Mouse (Mus musculus) neural tube, embryonic 15.5 days (tissue): ENCODE measurements around the gene Olfr628. TPM values are rescaled to one million over a fixed set of nuclear protein-coding genes. Genes with fewer than 3 reads are reported as not detected.
"Not testable (repeated sequence)": the region's sequence is repeated elsewhere in the genome, so short reads cannot be mapped to it uniquely, and the experiment has no call there.

Source experiments
- ATAC-seq: fragments of 200-750 bp; cut with Nextera tagmentation; 2 replicates; pipeline ENCODE4 v1.8.0; 2017; ENCODE audit warnings: mild to moderate bottlenecking, moderate TSS enrichment, moderate library complexity; ENCODE audit not compliant: low FRiP score
- H3K27ac ChIP-seq: fragments of 300-500 bp; sonication (generic); replicated peaks from 2 replicates; pipeline ENCODE4 v1.5.1; 2015; ENCODE audit warnings: mild to moderate bottlenecking, inconsistent platforms
- H3K27me3 ChIP-seq: fragments of 300-500 bp; sonication (generic); replicated peaks from 2 replicates; pipeline ENCODE4 v1.6.1; 2015; ENCODE audit warnings: inconsistent platforms
- H3K36me3 ChIP-seq: fragments of 300-500 bp; sonication (generic); 2 replicates; pipeline ENCODE4 v1.6.1; 2015; ENCODE audit warnings: inconsistent platforms
- H3K4me1 ChIP-seq: fragments of 300-500 bp; sonication (generic); 2 replicates; pipeline ENCODE4 v1.6.1; 2015; ENCODE audit warnings: inconsistent platforms
- H3K4me2 ChIP-seq: fragments of 300-500 bp; sonication (generic); 2 replicates; pipeline ENCODE4 v1.6.1; 2015; ENCODE audit warnings: inconsistent platforms, mild to moderate bottlenecking, moderate library complexity
- H3K4me3 ChIP-seq: fragments of 300-500 bp; sonication (generic); replicated peaks from 2 replicates; pipeline ENCODE4 v1.5.1; 2015; ENCODE audit warnings: mild to moderate bottlenecking, inconsistent platforms
- H3K9ac ChIP-seq: fragments of 300-500 bp; sonication (generic); replicated peaks from 2 replicates; pipeline ENCODE4 v1.6.1; 2015; ENCODE audit warnings: mild to moderate bottlenecking, inconsistent platforms
- H3K9me3 ChIP-seq: fragments of 300-500 bp; sonication (generic); replicated peaks from 2 replicates; pipeline ENCODE4 v1.6.1; 2016; ENCODE audit warnings: inconsistent platforms
- WGBS: fragments of 180-500 bp; shearing (Covaris S2); methylation state at CpG from one replicate; pipeline ENCODE4 v1.1.7; 2015; ENCODE audit warnings: mixed read lengths; 5-methylcytosine and 5-hydroxymethylcytosine counted together
- polyA plus RNA-seq: library from polyadenylated mRNA; unstranded; fragments of >200 nt; fragmentation: Nextera tagmentation; extraction: Ambion mirVana; gene quantifications from 2 replicates; pipeline ENCODE4 v1.2.1, GENCODE M21; 2015

Olfr628 gene
- not detected in 2 replicates for polyA plus RNA-seq

DNA sequence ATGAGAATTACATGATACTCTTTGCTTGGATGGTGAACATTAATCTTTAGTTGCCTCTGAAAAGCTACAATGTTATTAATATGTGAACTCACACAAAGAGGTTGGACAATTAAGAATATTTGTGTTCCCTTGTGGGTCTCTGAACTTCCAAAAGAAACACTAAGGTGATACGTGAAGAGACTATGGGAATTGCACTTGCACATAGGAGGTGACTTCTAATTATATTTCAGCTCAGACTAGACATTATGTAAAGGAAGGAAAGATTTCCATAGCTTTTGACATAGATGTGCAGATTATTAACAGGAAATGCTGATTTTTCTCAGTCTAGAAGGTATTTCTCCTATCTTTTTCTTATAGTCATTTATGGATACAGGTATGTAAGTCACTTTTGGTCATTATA, at the start of gene Olfr628:
Gene Olfr628, plus strand, starts transcription at position 301 of the 400 bp plus-strand sequence.
- Histone ChIP-seq H3K9ac (no peak within 1 kb of the TSS), H3K4me3 (no peak within 1 kb of the TSS), H3K27ac (no peak within 1 kb of the TSS), H3K36me3 (no peaks in the 10 kb centered on the region), H3K9me3 (no peaks in the 10 kb centered on the region), H3K4me1 (no peaks in the 10 kb centered on the region), H3K4me2 (no peak within 1 kb of the TSS), H3K27me3 (no peaks in the 10 kb centered on the region)
- WGBS, result 97% methylated on average over 1 of the region's 1 CpGs
- ATAC-seq, result no peak

- H3K4me3 ChIP-seq, result no peak within 1 kb of the TSS
- no peaks in the 10 kb centered on the region for H3K27me3 ChIP-seq
- H3K9me3 ChIP-seq, result no peaks in the 10 kb centered on the region
- no peak within 1 kb of the TSS for H3K9ac ChIP-seq
- no peaks in the 10 kb centered on the region for H3K36me3 ChIP-seq
- H3K4me1 ChIP-seq, result no peaks in the 10 kb centered on the region
- H3K27ac ChIP-seq, result no peak within 1 kb of the TSS
- ATAC-seq, result no peak
- H3K4me2 ChIP-seq, result no peak within 1 kb of the TSS
Observed at GRCm38 (mm10) chr7:103682420-103682819, 47.8 kb upstream of the Olfr628 start, which contains the start of gene Olfr625-ps1. Gene Olfr625-ps1, plus strand, starts transcription at chr7:103682720.

- Histone ChIP-seq H3K4me1 (no peaks in the 10 kb centered on the region), H3K4me2 (no peak overlapping the region), H3K27me3 (no peaks in the 10 kb centered on the region), H3K4me3 (no peak overlapping the region), H3K36me3 (no peaks in the 10 kb centered on the region), H3K9ac (no peak overlapping the region), H3K9me3 (no peaks in the 10 kb centered on the region), H3K27ac (no peak overlapping the region)
- 90% methylated on average over 4 of the region's 4 CpGs for WGBS
- ATAC-seq, result no peak
Observed at GRCm38 (mm10) chr7:103699469-103699868, 30.7 kb upstream of the Olfr628 start.

- no peak overlapping the region for H3K27ac ChIP-seq
- no peaks in the 10 kb centered on the region for H3K9me3 ChIP-seq
- no peak overlapping the region for H3K4me3 ChIP-seq
- H3K4me2 ChIP-seq, result no peak overlapping the region
- H3K4me1 ChIP-seq, result no peaks in the 10 kb centered on the region
- no peak for ATAC-seq
- 33% methylated on average over 2 of the region's 2 CpGs for WGBS
- no peaks in the 10 kb centered on the region for H3K36me3 ChIP-seq
- H3K27me3 ChIP-seq, result no peaks in the 10 kb centered on the region
- H3K9ac ChIP-seq, result no peak overlapping the region
Observed at GRCm38 (mm10) chr7:103712024-103712423, 18.1 kb upstream of the Olfr628 start.

GRCm38 (mm10) chr7:103714371-103714770, 15.8 kb upstream of the Olfr628 start, which contains the start of gene Olfr243:
Gene Olfr243, plus strand, starts transcription at chr7:103714671.
- no peak within 1 kb of the TSS for H3K27ac ChIP-seq
- no peaks in the 10 kb centered on the region for H3K36me3 ChIP-seq
- no peaks in the 10 kb centered on the region for H3K9me3 ChIP-seq
- H3K27me3 ChIP-seq, result no peaks in the 10 kb centered on the region
- H3K4me3 ChIP-seq, result no peak within 1 kb of the TSS
- H3K4me2 ChIP-seq, result no peak within 1 kb of the TSS
- no peak within 1 kb of the TSS for H3K9ac ChIP-seq
- no peaks in the 10 kb centered on the region for H3K4me1 ChIP-seq
- no peak for ATAC-seq

- WGBS, result 87% methylated on average over 1 of the region's 1 CpGs
- not testable (repeated sequence) for ATAC-seq, H3K27me3 ChIP-seq, H3K4me1 ChIP-seq, H3K36me3 ChIP-seq, H3K9ac ChIP-seq, H3K4me3 ChIP-seq, H3K4me2 ChIP-seq, H3K27ac ChIP-seq, H3K9me3 ChIP-seq
Observed at GRCm38 (mm10) chr7:103716398-103716797, 13.8 kb upstream of the Olfr628 start.

- Histone ChIP-seq H3K27ac (no peak within 1 kb of the TSS), H3K4me3 (no peak within 1 kb of the TSS), H3K4me2 (no peak within 1 kb of the TSS), H3K9ac (no peak within 1 kb of the TSS), H3K27me3 (no peaks in the 10 kb centered on the region), H3K36me3 (no peaks in the 10 kb centered on the region), H3K4me1 (no peaks in the 10 kb centered on the region), H3K9me3 (no peaks in the 10 kb centered on the region)
- no peak for ATAC-seq
- 83% methylated on average over 2 of the region's 2 CpGs for WGBS
Observed at GRCm38 (mm10) chr7:103744843-103745242, 14.7 kb downstream of the Olfr628 start, which contains the start of gene Olfr629. Gene Olfr629, minus strand, starts transcription at chr7:103744943.

DNA sequence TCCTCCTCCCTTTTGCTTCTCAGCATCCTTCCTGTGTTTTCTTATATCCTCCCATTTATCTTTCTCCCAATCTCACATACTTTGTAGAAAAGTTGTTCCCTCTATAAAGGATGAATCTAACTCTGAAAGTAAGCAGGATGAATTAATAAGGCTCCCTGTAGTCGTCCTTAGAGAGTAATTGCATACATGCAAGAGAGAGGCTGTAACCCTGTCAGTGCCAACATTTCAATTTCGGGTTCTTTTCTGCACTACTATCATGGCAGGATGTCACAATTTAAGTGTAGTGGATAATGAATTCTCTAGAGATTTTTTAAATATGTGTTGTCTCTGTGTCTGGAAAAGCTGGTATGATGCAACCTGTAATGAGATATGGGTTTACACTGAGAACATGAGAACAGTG, 27.1 kb downstream of the Olfr628 start, which contains the start of gene Olfr630:
Gene Olfr630, minus strand, starts transcription at position 101 of the 400 bp plus-strand sequence.
- Histone ChIP-seq H3K9me3 (no peaks in the 10 kb centered on the region), H3K9ac (no peak within 1 kb of the TSS), H3K4me1 (no peaks in the 10 kb centered on the region), H3K36me3 (no peaks in the 10 kb centered on the region), H3K4me2 (no peak within 1 kb of the TSS), H3K27ac (no peak within 1 kb of the TSS), H3K27me3 (no peaks in the 10 kb centered on the region), H3K4me3 (no peak within 1 kb of the TSS)
- WGBS, result 53% methylated on average over 2 of the region's 2 CpGs
- no peak for ATAC-seq

GRCm38 (mm10) chr7:103762212-103762611, 32.0 kb downstream of the Olfr628 start:
- WGBS, result 87% methylated on average over 6 of the region's 6 CpGs

GRCm38 (mm10) chr7:103767687-103768086, 37.5 kb downstream of the Olfr628 start:
- H3K27me3 ChIP-seq, H3K4me1 ChIP-seq, ATAC-seq, H3K36me3 ChIP-seq, H3K4me3 ChIP-seq, H3K9ac ChIP-seq, H3K9me3 ChIP-seq, H3K27ac ChIP-seq, H3K4me2 ChIP-seq: not testable (repeated sequence)
- WGBS, result 93% methylated on average over 6 of the region's 6 CpGs

More at GRCm38 (mm10) chr7:103762212-103762611, 32.0 kb downstream of the Olfr628 start:
- H3K9me3 ChIP-seq, H3K4me1 ChIP-seq, H3K36me3 ChIP-seq, H3K4me2 ChIP-seq, ATAC-seq, H3K27ac ChIP-seq, H3K9ac ChIP-seq, H3K27me3 ChIP-seq, H3K4me3 ChIP-seq: not testable (repeated sequence)

GRCm38 (mm10) chr7:103771494-103771893, 41.3 kb downstream of the Olfr628 start, which contains the start of gene Olfr69:
Gene Olfr69, minus strand, starts transcription at chr7:103771594.
- H3K4me1 ChIP-seq, result no peaks in the 10 kb centered on the region
- H3K9ac ChIP-seq, result no peak within 1 kb of the TSS
- ATAC-seq, result no peak
- H3K27me3 ChIP-seq, result no peaks in the 10 kb centered on the region
- no peak within 1 kb of the TSS for H3K27ac ChIP-seq
- H3K4me2 ChIP-seq, result no peak within 1 kb of the TSS
- H3K36me3 ChIP-seq, result no peaks in the 10 kb centered on the region
- no peak within 1 kb of the TSS for H3K4me3 ChIP-seq
- 79% methylated on average over 2 of the region's 2 CpGs for WGBS
- no peaks in the 10 kb centered on the region for H3K9me3 ChIP-seq

DNA sequence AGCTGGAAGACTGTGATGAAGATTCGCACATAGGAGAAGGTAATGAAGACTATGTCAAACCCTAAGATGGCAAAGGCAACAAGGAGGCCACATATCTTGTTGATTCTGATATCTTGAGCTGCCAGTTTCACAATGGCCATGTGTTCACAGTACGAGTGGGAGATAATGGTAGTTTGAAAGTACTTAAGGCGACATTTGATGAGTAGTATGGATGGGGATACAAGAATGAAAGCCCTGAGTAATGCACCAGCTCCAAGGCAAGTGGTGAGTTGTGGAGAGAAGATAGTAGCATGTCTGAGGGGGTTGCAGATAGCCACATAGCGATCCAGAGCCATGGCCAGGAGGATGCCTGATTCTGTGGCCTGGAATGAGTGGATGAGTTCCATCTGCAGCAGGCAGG, 47.5 kb downstream of the Olfr628 start:
- not testable (repeated sequence) for ATAC-seq, H3K4me3 ChIP-seq, H3K36me3 ChIP-seq, H3K27me3 ChIP-seq, H3K4me2 ChIP-seq, H3K9ac ChIP-seq, H3K9me3 ChIP-seq, H3K4me1 ChIP-seq, H3K27ac ChIP-seq
- 93% methylated on average over 4 of the region's 4 CpGs for WGBS

DNA sequence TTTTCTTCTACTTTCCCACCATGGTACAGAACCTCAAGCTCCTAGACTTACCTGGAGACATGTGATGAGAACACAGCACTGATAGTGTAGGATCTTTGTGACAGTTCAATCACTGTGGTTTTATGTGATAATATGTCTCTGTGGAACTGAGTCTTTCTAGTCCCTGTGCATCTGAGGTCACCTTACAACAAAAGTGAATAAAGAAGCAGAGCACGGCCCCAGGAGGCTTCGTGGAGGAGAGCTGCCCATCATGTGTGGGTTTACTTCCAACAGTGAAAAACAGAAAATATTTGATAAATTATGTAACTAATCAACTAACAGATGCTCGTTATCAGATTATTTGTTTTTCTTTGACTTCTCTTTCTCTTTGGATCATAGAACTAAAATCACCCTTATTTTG, 49.4 kb downstream of the Olfr628 start, which contains the start of gene Olfr68:
Gene Olfr68, minus strand, starts transcription at position 101 of the 400 bp plus-strand sequence.
- H3K36me3 ChIP-seq, result no peaks in the 10 kb centered on the region
- H3K9ac ChIP-seq, result no peak within 1 kb of the TSS
- 77% methylated on average over 3 of the region's 3 CpGs for WGBS
- no peak within 1 kb of the TSS for H3K27ac ChIP-seq
- no peaks in the 10 kb centered on the region for H3K9me3 ChIP-seq
- no peaks in the 10 kb centered on the region for H3K27me3 ChIP-seq
- ATAC-seq, result no peak
- H3K4me1 ChIP-seq, result no peaks in the 10 kb centered on the region
- no peak within 1 kb of the TSS for H3K4me2 ChIP-seq
- H3K4me3 ChIP-seq, result no peak within 1 kb of the TSS
